Mouse (Mus musculus) embryo, embryonic 10.5 days (tissue): Measurements from ENCODE around the gene 2010109A12Rik.

ENCODE experiments used
- DNase-seq: peaks from one replicate; pipeline ENCODE4 v3.0.0-alpha.2; 2015; ENCODE audit warnings: low spot score

2010109A12Rik gene

GRCm38 (mm10) chr5:93229527-93229926 lies 23.2 kb downstream of the 2010109A12Rik start:
- no peak for DNase-seq

- no peak for DNase-seq
Measured at GRCm38 (mm10) chr5:93231721-93232120, 25.4 kb downstream of the 2010109A12Rik start.

GRCm38 (mm10) chr5:93232838-93233237 lies 26.5 kb downstream of the 2010109A12Rik start:
- DNase-seq, result no peak

- DNase-seq, result no peak
Measured at GRCm38 (mm10) chr5:93234130-93234529, 27.8 kb downstream of the 2010109A12Rik start.

- no peak for DNase-seq
Measured at GRCm38 (mm10) chr5:93234605-93235004, 28.3 kb downstream of the 2010109A12Rik start.

- no peak for DNase-seq
Measured at GRCm38 (mm10) chr5:93235888-93236287, 29.6 kb downstream of the 2010109A12Rik start.

GRCm38 (mm10) chr5:93236541-93236940 lies 30.2 kb downstream of the 2010109A12Rik start:
- no peak for DNase-seq

GRCm38 (mm10) chr5:93239590-93240544 lies 33.5 kb downstream of the 2010109A12Rik start:
- DNase-seq, result no peak

- DNase-seq, result no peak
Measured at GRCm38 (mm10) chr5:93245280-93245679, 39.0 kb downstream of the 2010109A12Rik start.

- DNase-seq, result no peak
Measured at GRCm38 (mm10) chr5:93249940-93250578, 43.7 kb downstream of the 2010109A12Rik start.

GRCm38 (mm10) chr5:93251001-93251760 lies 44.9 kb downstream of the 2010109A12Rik start:
- peak; percentile 8 for DNase-seq

- no peak for DNase-seq
Measured at GRCm38 (mm10) chr5:93255759-93256265, 49.5 kb downstream of the 2010109A12Rik start.

- DNase-seq, result no peak
Measured at GRCm38 (mm10) chr5:93256820-93257405, 50.6 kb downstream of the 2010109A12Rik start.

- no peak for DNase-seq
Measured at GRCm38 (mm10) chr5:93259349-93259748, 53.0 kb downstream of the 2010109A12Rik start.

- DNase-seq, result no peak
Measured at GRCm38 (mm10) chr5:93260983-93261382, 54.7 kb downstream of the 2010109A12Rik start.

- DNase-seq, result no peak
Measured at GRCm38 (mm10) chr5:93262751-93263150, 56.4 kb downstream of the 2010109A12Rik start.
